9 mouse cellular contexts compared by ENCODE assay signal in the genomic region with DNA sequence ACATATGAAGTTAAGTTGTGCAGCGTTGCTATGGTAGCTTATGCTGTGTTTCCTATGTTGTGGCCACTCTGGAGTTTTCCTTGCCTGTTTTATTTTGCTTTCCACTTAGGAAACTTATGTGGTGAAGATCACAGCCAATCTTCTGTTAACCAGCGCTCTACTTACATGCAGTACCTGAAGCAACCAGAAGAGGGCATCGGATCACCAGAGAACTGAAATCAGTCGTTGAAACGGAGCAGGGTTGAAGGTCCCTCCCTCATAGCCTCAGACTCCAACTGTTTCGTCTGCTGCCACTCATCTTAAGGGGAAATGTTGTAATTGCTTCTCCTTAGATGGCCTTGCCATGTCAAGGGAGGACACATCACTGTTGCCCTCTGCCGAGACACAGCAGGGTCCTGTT. TPM values are rescaled to one million over a fixed set of nuclear protein-coding genes. Genes with fewer than 3 reads are reported as not detected.
A peak's percentile ranks its signal among the peaks of the same experiment; 100 is the strongest.
DNase-seq lines count a peak whose midpoint lies in the region; ATAC-seq and TF ChIP-seq lines count a peak whose summit lies in the region.
"Had no signal": no experiment of that assay in that cellular context is flagged by ENCODE, and none has a peak within 500 bp of the region (broad histone marks: within the 10 kb centered on the region; RNA-seq: fewer than 3 reads in every experiment).

No protein-coding gene starts in this region.

- no peak overlapping the region for H3K9ac ChIP-seq in forebrain, postnatal 0 days
- no peak overlapping the region for H3K9ac ChIP-seq in forebrain, embryonic 13.5 days
- H3K9ac ChIP-seq: limb, embryonic 13.5 days had no signal

- WGBS in forebrain, postnatal 0 days = 14% methylated on average over 7 of the region's 7 CpGs
- 16% methylated on average over 7 of the region's 7 CpGs for WGBS in forebrain, embryonic 13.5 days
- 10% methylated on average over 7 of the region's 7 CpGs for WGBS in small intestine, adult 2 months

- H3K4me3 ChIP-seq in forebrain, postnatal 0 days (ENCODE audit: low read depth, low read length) = no peak overlapping the region
- H3K4me3 ChIP-seq in forebrain, embryonic 13.5 days = no peak overlapping the region
- peak overlapping the region; percentile 48 for H3K4me3 ChIP-seq in megakaryocyte, embryonic 14.5 days (replicated peaks)
- H3K4me3 ChIP-seq in small intestine, adult 2 months (ENCODE audit: low read depth, low read length) = no peak overlapping the region
- H3K4me3 ChIP-seq: limb, embryonic 13.5 days had no signal

- DNase-seq in forebrain, postnatal 0 days = peak; percentile 84
- DNase-seq in MN1 (ENCODE audit: low spot score) = peak; percentile 86
- peak; percentile 78 for DNase-seq in cerebellum, adult 9-10 months
- peak; percentile 46 to 69 for DNase-seq in gastrocnemius, postnatal 4 days (ENCODE audit: low spot score in 2 of 2)
- peak; percentile 83 to 86 for DNase-seq in layer of hippocampus, postnatal 10 days (ENCODE audit: low spot score in 2 of 2)

- no peaks in the 10 kb centered on the region for H3K27me3 ChIP-seq in forebrain, postnatal 0 days (ENCODE audit: insufficient read depth, low read length)
- H3K27me3 ChIP-seq in forebrain, embryonic 13.5 days = no peaks in the 10 kb centered on the region
- peaks cover 56% of the 10 kb centered on the region for H3K27me3 ChIP-seq in megakaryocyte, embryonic 14.5 days (replicated peaks)
- no peaks in the 10 kb centered on the region; the same call in 1 of the 2 replicates for H3K27me3 ChIP-seq in small intestine, adult 2 months (ENCODE audit: control insufficient read depth, insufficient read depth, low read length)
- H3K27me3 ChIP-seq: limb, embryonic 13.5 days had no signal

- no peaks in the 10 kb centered on the region for H3K36me3 ChIP-seq in forebrain, postnatal 0 days (ENCODE audit: insufficient read depth)
- H3K36me3 ChIP-seq in forebrain, embryonic 13.5 days (ENCODE audit: poor library complexity, severe bottlenecking) = no peaks in the 10 kb centered on the region
- no peaks in the 10 kb centered on the region for H3K36me3 ChIP-seq in megakaryocyte, embryonic 14.5 days (replicated peaks; ENCODE audit: low read length)
- no peaks in the 10 kb centered on the region for H3K36me3 ChIP-seq in small intestine, adult 2 months (ENCODE audit: control insufficient read depth, insufficient read depth, low read length)
- H3K36me3 ChIP-seq: limb, embryonic 13.5 days had no signal

- no peaks in the 10 kb centered on the region for H3K9me3 ChIP-seq in forebrain, postnatal 0 days (ENCODE audit: low read length)
- no peaks in the 10 kb centered on the region for H3K9me3 ChIP-seq in forebrain, embryonic 13.5 days (replicated peaks)
- H3K9me3 ChIP-seq in megakaryocyte, embryonic 14.5 days = peaks cover 9% of the 10 kb centered on the region
- H3K9me3 ChIP-seq: limb, embryonic 13.5 days had no signal

- ATAC-seq in forebrain, postnatal 0 days = peak; percentile 20; the same call in 1 of the 2 replicates
- no peak for ATAC-seq in forebrain, embryonic 13.5 days

- no peak for TF ChIP-seq POLR2A in small intestine, adult 2 months (IDR thresholded peaks at IDR 0.05; ENCODE audit: low read depth, low read length)

- H3K4me1 ChIP-seq in forebrain, postnatal 0 days (ENCODE audit: insufficient read depth) = no peaks in the 10 kb centered on the region
- H3K4me1 ChIP-seq in forebrain, embryonic 13.5 days = no peaks in the 10 kb centered on the region
- H3K4me1 ChIP-seq in megakaryocyte, embryonic 14.5 days = peaks cover 14% of the 10 kb centered on the region
- no peaks in the 10 kb centered on the region for H3K4me1 ChIP-seq in small intestine, adult 2 months (ENCODE audit: control insufficient read depth, insufficient read depth, insufficient read length, low read length)
- H3K4me1 ChIP-seq: limb, embryonic 13.5 days had no signal

- peak; percentile 92 for TF ChIP-seq CTCF in forebrain, postnatal 0 days (IDR thresholded peaks at IDR 0.05; ENCODE audit: low read depth)
- peak; percentile 65 for TF ChIP-seq CTCF in small intestine, adult 2 months (IDR thresholded peaks at IDR 0.05; ENCODE audit: extremely low read depth, insufficient read length, insufficient replicate concordance, low read depth, low read length)

- H3K27ac ChIP-seq in forebrain, postnatal 0 days (ENCODE audit: low read depth, low read length) = no peak overlapping the region
- H3K27ac ChIP-seq in forebrain, embryonic 13.5 days = no peak overlapping the region
- no peak overlapping the region for H3K27ac ChIP-seq in small intestine, adult 2 months (ENCODE audit: insufficient read depth, low read depth, low read length)
- H3K27ac ChIP-seq: limb, embryonic 13.5 days had no signal

- H3K4me2 ChIP-seq in forebrain, postnatal 0 days (ENCODE audit: low read depth) = no peak overlapping the region
- no peak overlapping the region for H3K4me2 ChIP-seq in forebrain, embryonic 13.5 days
- H3K4me2 ChIP-seq: limb, embryonic 13.5 days had no signal

RNA-seq across cellular contexts. Expression of gene Pla2g5, which starts 3.1 kb away (rescaled TPM):
- total RNA-seq in forebrain, postnatal 0 days (2014; rRNA removed) = 0.15 and 2.9 TPM in 2 replicates
- polyA plus RNA-seq in forebrain, postnatal 0 days (2015; fragmentation: Nextera tagmentation; extraction: Ambion mirVana) = 1.1 and 1.5 TPM in 2 replicates
- polyA plus RNA-seq in forebrain, embryonic 13.5 days (2015; fragmentation: Nextera tagmentation; extraction: Ambion mirVana) = 0.26 and 0.42 TPM in 2 replicates
- total RNA-seq in gastrocnemius, postnatal 4 days (2021) = 1 to 10 TPM; 2.0 to 4.3 TPM
- 1 to 10 TPM in 1 of 2 experiments, under 1 TPM in 1; 0.65 to 2.1 TPM for total RNA-seq in layer of hippocampus, postnatal 10 days (2021)
- not detected in 2 replicates for polyA plus RNA-seq in megakaryocyte, embryonic 14.5 days (2012; ENCODE audit: insufficient read depth, low replicate concordance)
- polyA plus RNA-seq in small intestine, adult 2 months (2012; rRNA removed) = 6.0 and 11.6 TPM in 2 replicates

RNA-seq across cellular contexts. Expression of gene Gm13030, which starts 7.4 kb away (rescaled TPM):
- total RNA-seq in forebrain, postnatal 0 days (2014; rRNA removed) = not detected in 2 replicates
- not detected in 2 replicates for polyA plus RNA-seq in forebrain, postnatal 0 days (2015; fragmentation: Nextera tagmentation; extraction: Ambion mirVana)
- polyA plus RNA-seq in forebrain, embryonic 13.5 days (2015; fragmentation: Nextera tagmentation; extraction: Ambion mirVana) = not detected in 2 replicates
- not detected for total RNA-seq in gastrocnemius, postnatal 4 days (2021)
- not detected for total RNA-seq in layer of hippocampus, postnatal 10 days (2021)
- polyA plus RNA-seq in megakaryocyte, embryonic 14.5 days (2012; ENCODE audit: insufficient read depth, low replicate concordance) = not detected in 2 replicates
- not detected in 2 replicates for polyA plus RNA-seq in small intestine, adult 2 months (2012; rRNA removed)
- polyA plus RNA-seq: limb, embryonic 13.5 days had no signal

RNA-seq across cellular contexts. Expression of gene Pla2g2e, which starts 11.3 kb away (rescaled TPM):
- not detected in 2 replicates for total RNA-seq in forebrain, postnatal 0 days (2014; rRNA removed)
- not detected in 2 replicates for polyA plus RNA-seq in forebrain, postnatal 0 days (2015; fragmentation: Nextera tagmentation; extraction: Ambion mirVana)
- not detected in 2 replicates for polyA plus RNA-seq in forebrain, embryonic 13.5 days (2015; fragmentation: Nextera tagmentation; extraction: Ambion mirVana)
- not detected for total RNA-seq in gastrocnemius, postnatal 4 days (2021)
- not detected for total RNA-seq in layer of hippocampus, postnatal 10 days (2021)
- polyA plus RNA-seq in megakaryocyte, embryonic 14.5 days (2012; ENCODE audit: insufficient read depth, low replicate concordance) = 0.82 TPM in 1 of 2 replicates, not detected in the other
- 0.16 and 0.67 TPM in 2 replicates for polyA plus RNA-seq in small intestine, adult 2 months (2012; rRNA removed)
- polyA plus RNA-seq: limb, embryonic 13.5 days had no signal

RNA-seq across cellular contexts. Expression of gene Otud3, which starts 47.3 kb away (rescaled TPM):
- 10.5 and 13.1 TPM in 2 replicates for total RNA-seq in forebrain, postnatal 0 days (2014; rRNA removed)
- 2.6 and 2.8 TPM in 2 replicates for polyA plus RNA-seq in forebrain, postnatal 0 days (2015; fragmentation: Nextera tagmentation; extraction: Ambion mirVana)
- polyA plus RNA-seq in forebrain, embryonic 13.5 days (2015; fragmentation: Nextera tagmentation; extraction: Ambion mirVana) = 2.5 and 3.6 TPM in 2 replicates
- total RNA-seq in gastrocnemius, postnatal 4 days (2021) = 1 to 10 TPM; 6.8 to 7.2 TPM
- 10 to 100 TPM; 12.3 to 13.1 TPM for total RNA-seq in layer of hippocampus, postnatal 10 days (2021)
- 1.4 and 1.7 TPM in 2 replicates for polyA plus RNA-seq in megakaryocyte, embryonic 14.5 days (2012; ENCODE audit: insufficient read depth, low replicate concordance)
- 7.4 and 10.3 TPM in 2 replicates for polyA plus RNA-seq in small intestine, adult 2 months (2012; rRNA removed)
